Mouse (Mus musculus) stomach, embryonic 16.5 days (tissue): ENCODE results near the gene Mylk. TPM values are rescaled to one million over a fixed set of nuclear protein-coding genes. Genes with fewer than 3 reads are reported as not detected.
A peak's percentile ranks its signal among the peaks of the same experiment; 100 is the strongest.

Experiments
- ATAC-seq: fragments of 200-750 bp; cut with Nextera tagmentation; 2 replicates; pipeline ENCODE4 v1.8.0; 2017; ENCODE audit warnings: moderate number of reproducible peaks, moderate TSS enrichment; ENCODE audit not compliant: insufficient read depth, low FRiP score
- H3K27ac ChIP-seq: fragments of 300-500 bp; sonication (generic); 2 replicates; pipeline ENCODE4 v1.5.1; 2014; ENCODE audit warnings: low read length
- H3K27me3 ChIP-seq: fragments of 300-500 bp; sonication (generic); 2 replicates; pipeline ENCODE4 v1.6.1; 2014; ENCODE audit warnings: low read length, control low read depth, mixed read lengths; ENCODE audit not compliant: control insufficient read depth, insufficient read depth
- H3K36me3 ChIP-seq: fragments of 300-500 bp; sonication (generic); 2 replicates; pipeline ENCODE4 v1.6.1; 2014; ENCODE audit warnings: low read length; ENCODE audit not compliant: control insufficient read depth, insufficient read depth
- H3K4me1 ChIP-seq: fragments of 300-500 bp; sonication (generic); 2 replicates; pipeline ENCODE4 v1.6.1; 2014; ENCODE audit warnings: low read length, control low read depth, mixed read lengths; ENCODE audit not compliant: control insufficient read depth, insufficient read depth
- H3K4me2 ChIP-seq: fragments of 300-500 bp; sonication (generic); 2 replicates; pipeline ENCODE4 v1.6.1; 2014; ENCODE audit warnings: low read depth, low read length, mixed read lengths
- H3K4me3 ChIP-seq: fragments of 300-500 bp; sonication (generic); replicated peaks from 2 replicates; pipeline ENCODE4 v1.5.1; 2014; ENCODE audit warnings: mild to moderate bottlenecking, low read length
- H3K9ac ChIP-seq: fragments of 300-500 bp; sonication (generic); 2 replicates; pipeline ENCODE4 v1.6.1; 2014; ENCODE audit warnings: low read length
- H3K9me3 ChIP-seq: fragments of 300-500 bp; sonication (generic); replicated peaks from 2 replicates; pipeline ENCODE4 v1.6.1; 2016; ENCODE audit warnings: low read length, control low read depth; ENCODE audit not compliant: control insufficient read depth
- WGBS: fragments of 180-500 bp; shearing (Covaris S2); extraction: QIAGEN DNeasy Blood & Tissue Kit; methylation state at CpG from one replicate; pipeline ENCODE4 v1.1.7; 2014; 5-methylcytosine and 5-hydroxymethylcytosine counted together
- polyA plus RNA-seq: library from polyadenylated mRNA; unstranded; fragments of >200 nt; fragmentation: Nextera tagmentation; extraction: Ambion mirVana; gene quantifications from 2 replicates; pipeline ENCODE4 v1.2.1, GENCODE M21; 2015

Mylk gene
- polyA plus RNA-seq, 1 experiment from 2014 or later: 371 TPM

DNA sequence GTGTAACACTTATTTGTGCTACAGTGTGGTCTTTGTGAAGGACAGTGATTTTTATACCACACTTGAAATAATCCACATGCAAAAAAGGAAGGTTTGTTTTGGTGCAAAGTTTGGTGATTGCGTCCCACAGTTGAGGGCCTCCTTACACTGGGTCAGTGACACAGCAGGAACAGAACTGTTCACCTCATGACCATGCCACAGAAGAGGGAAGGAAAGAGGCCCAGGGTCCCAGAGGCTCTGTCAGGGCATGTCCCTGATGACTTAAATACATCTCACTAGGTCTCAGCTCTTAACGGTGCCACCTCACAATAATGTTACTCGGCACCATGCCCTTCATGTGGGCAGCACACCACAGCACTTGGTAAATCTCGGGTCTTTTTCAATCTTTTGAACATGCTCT lies 280.3 kb downstream of the Mylk start:
- H3K27me3 ChIP-seq: no peaks in the 10 kb centered on the region
- 86% methylated on average over 4 of the region's 4 CpGs for whole genome bisulfite sequencing
- no peak overlapping the region for H3K27ac ChIP-seq
- 0 out of 2 replicates have a peak, but pooled peaks cover 6% of the 10 kb centered on the region for H3K36me3 ChIP-seq
- H3K9ac ChIP-seq: no peak overlapping the region
- ATAC-seq: no peak
- H3K4me3 ChIP-seq: no peak overlapping the region
- 0 out of 2 replicates have a peak, but pooled peaks cover 3% of the 10 kb centered on the region for H3K9me3 ChIP-seq
- no peaks in the 10 kb centered on the region for H3K4me1 ChIP-seq
- no peak overlapping the region for H3K4me2 ChIP-seq

- 0 out of 2 replicates have a peak, but pooled peaks cover 10% of the 10 kb centered on the region for H3K36me3 ChIP-seq
These were observed 288.2 kb downstream of the Mylk start for GRCm38 (mm10) chr16:35033241-35033640.

DNA sequence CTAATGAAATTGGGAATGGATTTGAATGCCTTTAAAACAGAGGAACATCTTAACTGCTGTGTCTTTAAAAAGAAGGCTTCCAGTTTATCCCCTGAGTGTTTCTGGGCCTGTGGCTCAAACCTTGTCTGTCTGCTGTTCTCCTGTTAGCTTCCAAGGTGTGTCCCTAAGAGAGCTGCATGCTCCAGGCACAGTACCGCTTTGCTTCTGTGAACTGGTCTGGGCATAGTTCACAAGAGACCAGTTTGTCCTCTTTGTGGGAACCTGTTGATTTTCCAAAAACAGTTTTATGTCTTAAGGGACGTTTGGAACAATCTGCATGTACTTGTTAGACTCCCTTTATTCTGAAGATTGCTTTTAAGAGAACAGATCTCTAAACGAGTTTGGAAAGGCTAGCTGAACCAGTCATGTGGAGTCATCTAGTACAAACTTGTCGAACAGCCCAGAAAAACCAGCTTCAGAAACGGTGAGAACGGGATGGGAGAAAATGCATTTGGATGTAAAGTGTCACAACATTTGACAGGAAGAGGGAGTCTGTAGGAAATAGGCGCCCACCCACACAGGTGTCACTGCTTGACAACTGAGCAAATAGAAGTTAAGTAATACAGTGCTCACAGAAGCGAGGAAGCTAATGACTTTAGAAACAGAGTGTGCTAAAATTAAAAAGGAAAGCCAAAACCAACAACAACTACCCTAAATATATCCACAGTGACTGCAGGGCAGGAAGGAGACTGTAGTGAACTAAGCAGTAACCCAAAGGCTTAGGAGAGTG lies 289.0 kb downstream of the Mylk start:
- Histone ChIP-seq H3K36me3 (0 out of 2 replicates have a peak, but pooled peaks cover 10% of the 10 kb centered on the region), H3K4me3 (no peak overlapping the region), H3K9ac (no peak overlapping the region), H3K4me2 (no peak overlapping the region), H3K27me3 (no peaks in the 10 kb centered on the region), H3K27ac (peak overlapping the region; percentile 81), H3K4me1 (no peaks in the 10 kb centered on the region; the same call in 1 of the 2 replicates), H3K9me3 (no peaks in the 10 kb centered on the region)
- ATAC-seq: peak; percentile 66; the same call in 1 of the 2 replicates
- WGBS: 53% methylated on average over 8 of the region's 8 CpGs

More at GRCm38 (mm10) chr16:35033241-35033640, 288.2 kb downstream of the Mylk start:
- no peak overlapping the region for H3K9ac ChIP-seq
- no peaks in the 10 kb centered on the region for H3K9me3 ChIP-seq
- H3K27me3 ChIP-seq: no peaks in the 10 kb centered on the region
- WGBS: 69% methylated on average over 3 of the region's 3 CpGs
- H3K4me2 ChIP-seq: no peak overlapping the region
- H3K4me3 ChIP-seq: no peak overlapping the region
- H3K27ac ChIP-seq: peak overlapping the region; percentile 81
- ATAC-seq: no peak
- H3K4me1 ChIP-seq: no peaks in the 10 kb centered on the region; the same call in 1 of the 2 replicates

DNA sequence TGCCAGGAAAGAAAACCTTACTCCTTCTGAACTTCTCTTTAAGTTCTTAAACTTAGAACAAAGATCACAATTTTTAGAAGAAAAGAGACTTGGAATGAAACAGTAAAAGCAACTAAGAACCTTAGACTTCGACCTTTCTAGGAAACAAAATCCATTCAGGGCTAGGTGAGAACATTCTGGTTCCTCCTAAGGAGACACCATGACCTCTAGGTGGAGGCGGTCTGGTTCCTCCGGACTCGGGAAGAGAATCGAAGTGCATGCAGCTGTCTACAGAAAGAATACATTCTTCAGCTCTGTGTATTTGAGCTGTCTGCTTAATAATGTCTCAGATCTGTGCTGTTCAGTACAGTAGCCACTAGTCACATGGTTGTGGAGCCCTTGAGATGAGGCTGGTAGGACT lies 290.0 kb downstream of the Mylk start:
- 81% methylated on average over 5 of the region's 5 CpGs for WGBS

DNA sequence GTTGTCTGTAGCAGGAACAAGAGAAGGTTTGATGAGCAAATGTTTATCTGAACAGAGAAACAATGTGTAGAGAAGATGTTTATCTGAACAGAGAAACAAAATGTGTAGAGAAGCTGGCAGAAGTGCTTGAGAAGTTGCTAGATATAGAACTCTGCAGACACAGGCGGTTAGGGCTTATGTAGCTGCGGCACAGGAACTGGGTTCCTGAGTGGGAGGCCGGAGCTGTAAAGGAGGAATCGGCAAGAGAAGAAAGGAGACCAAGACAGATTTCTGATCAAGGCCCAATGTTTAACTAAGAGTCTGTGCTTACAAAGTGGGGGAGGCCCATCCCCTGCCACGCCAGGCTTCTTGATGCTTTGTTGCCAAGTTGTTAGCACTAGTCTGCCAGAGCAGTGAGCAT lies 291.7 kb downstream of the Mylk start:
- no peak overlapping the region for H3K4me3 ChIP-seq
- WGBS: 68% methylated on average over 5 of the region's 5 CpGs
- no peak overlapping the region for H3K4me2 ChIP-seq
- no peaks in the 10 kb centered on the region; the same call in 1 of the 2 replicates for H3K4me1 ChIP-seq
- H3K36me3 ChIP-seq: 0 out of 2 replicates have a peak, but pooled peaks cover 4% of the 10 kb centered on the region
- H3K9me3 ChIP-seq: no peaks in the 10 kb centered on the region
- ATAC-seq: no peak
- no peak overlapping the region for H3K9ac ChIP-seq
- no peaks in the 10 kb centered on the region for H3K27me3 ChIP-seq
- H3K27ac ChIP-seq: no peak overlapping the region; the same call in 1 of the 2 replicates

More for the DNA sequence above, 290.0 kb downstream of the Mylk start:
- Histone ChIP-seq H3K27ac (peak overlapping the region; percentile 74), H3K9ac (no peak overlapping the region), H3K4me1 (no peaks in the 10 kb centered on the region; the same call in 1 of the 2 replicates), H3K4me3 (no peak overlapping the region), H3K36me3 (0 out of 2 replicates have a peak, but pooled peaks cover 5% of the 10 kb centered on the region), H3K27me3 (no peaks in the 10 kb centered on the region), H3K4me2 (no peak overlapping the region), H3K9me3 (no peaks in the 10 kb centered on the region)
- no peak for ATAC-seq

GRCm38 (mm10) chr16:35038343-35039057 lies 293.5 kb downstream of the Mylk start:
- Histone ChIP-seq H3K4me3 (no peak overlapping the region), H3K27me3 (no peaks in the 10 kb centered on the region), H3K4me1 (no peaks in the 10 kb centered on the region; the same call in 1 of the 2 replicates), H3K27ac (no peak overlapping the region), H3K4me2 (no peak overlapping the region), H3K36me3 (0 out of 2 replicates have a peak, but pooled peaks cover 4% of the 10 kb centered on the region), H3K9me3 (no peaks in the 10 kb centered on the region), H3K9ac (no peak overlapping the region)
- no peak for ATAC-seq
- 26% methylated on average over 4 of the region's 4 CpGs for WGBS

DNA sequence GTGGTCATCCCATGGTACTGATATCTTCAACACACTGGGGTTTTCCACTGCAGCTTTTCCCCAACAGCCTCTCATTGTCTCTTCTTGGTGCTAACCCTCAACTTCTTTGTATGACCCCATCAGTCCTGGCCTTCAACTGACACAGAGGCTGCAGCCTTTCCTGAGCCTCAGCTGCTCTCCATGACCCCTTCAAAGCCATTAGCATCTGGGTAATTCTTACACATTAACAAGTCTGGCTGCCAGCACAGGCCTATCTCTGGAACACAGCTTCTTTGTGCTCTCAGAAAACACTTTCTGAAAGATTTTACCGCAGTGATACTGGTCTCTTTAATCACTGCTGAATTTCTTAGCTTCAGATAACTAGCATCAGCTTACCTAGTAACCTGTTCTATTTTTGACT lies 295.1 kb downstream of the Mylk start:
- 83% methylated on average over 1 of the region's 1 CpGs for WGBS
- ATAC-seq: no peak
- Histone ChIP-seq H3K27me3 (no peaks in the 10 kb centered on the region), H3K4me1 (no peaks in the 10 kb centered on the region; the same call in 1 of the 2 replicates), H3K36me3 (0 out of 2 replicates have a peak, but pooled peaks cover 4% of the 10 kb centered on the region), H3K27ac (no peak overlapping the region), H3K4me3 (no peak overlapping the region), H3K9me3 (no peaks in the 10 kb centered on the region), H3K4me2 (no peak overlapping the region), H3K9ac (no peak overlapping the region)

DNA sequence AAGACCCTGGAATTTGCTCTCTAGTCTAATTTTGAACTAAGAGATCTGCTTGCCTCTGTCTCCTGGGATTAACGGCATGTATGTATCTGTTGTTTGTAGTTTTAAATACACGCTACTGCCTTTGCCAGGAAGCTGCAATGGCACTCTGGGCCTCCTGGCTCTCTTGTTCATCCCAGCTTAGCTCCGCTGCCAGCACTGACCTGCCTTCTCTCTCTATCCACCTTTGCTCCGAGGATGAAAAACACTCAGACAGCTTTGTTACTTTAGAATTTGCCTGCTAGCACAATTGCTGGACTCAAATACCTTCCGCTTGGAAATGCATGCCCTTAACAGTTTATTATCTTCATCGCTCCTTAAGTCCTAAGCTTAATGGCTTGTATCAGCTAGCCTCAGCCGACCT lies 296.0 kb downstream of the Mylk start:
- no peak overlapping the region for H3K4me3 ChIP-seq
- H3K36me3 ChIP-seq: 0 out of 2 replicates have a peak, but pooled peaks cover 4% of the 10 kb centered on the region
- no peak for ATAC-seq
- WGBS: 93% methylated on average over 7 of the region's 7 CpGs
- H3K27ac ChIP-seq: no peak overlapping the region
- H3K9ac ChIP-seq: no peak overlapping the region
- H3K27me3 ChIP-seq: no peaks in the 10 kb centered on the region
- H3K4me2 ChIP-seq: no peak overlapping the region
- H3K9me3 ChIP-seq: no peaks in the 10 kb centered on the region
- no peaks in the 10 kb centered on the region; the same call in 1 of the 2 replicates for H3K4me1 ChIP-seq
